Comparison of ENCODE assay signal across 9 mouse cellular contexts in the genomic region with DNA sequence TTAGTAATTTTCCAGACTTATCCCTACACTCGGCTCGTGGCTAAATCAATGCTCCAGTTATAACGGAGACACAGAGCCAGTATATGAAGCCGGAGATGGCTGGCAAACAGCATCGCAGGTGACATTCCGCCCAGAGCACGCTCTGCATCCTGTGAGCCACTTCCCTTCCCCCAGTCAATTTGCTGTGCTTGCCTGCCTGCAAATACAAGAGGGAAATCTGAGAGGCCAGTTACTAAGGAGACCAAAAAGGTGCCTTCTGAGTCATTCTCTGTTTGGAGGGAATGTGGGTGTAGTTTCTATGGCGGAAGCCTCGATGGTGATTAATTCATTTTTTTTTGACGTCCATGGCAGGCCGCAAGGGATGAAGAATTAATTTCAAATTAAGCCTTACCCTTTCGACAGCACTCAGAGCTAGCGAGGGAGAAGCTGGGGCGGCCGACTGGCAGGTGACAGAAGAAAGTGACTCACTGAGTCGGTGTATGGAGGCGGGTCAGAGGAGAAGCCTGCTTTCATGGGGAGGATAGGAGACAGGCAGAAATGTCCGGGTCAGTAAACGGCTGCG.
DNase-seq lines count a peak whose midpoint lies in the region; ATAC-seq and TF ChIP-seq lines count a peak whose summit lies in the region.
"Had no signal": no experiment of that assay in that cellular context is flagged by ENCODE, and none has a peak within 500 bp of the region (broad histone marks: within the 10 kb centered on the region; RNA-seq: fewer than 3 reads in every experiment).

No protein-coding gene starts in this region.

- no peak overlapping the region for H3K27ac ChIP-seq in testis, adult 2 months (ENCODE audit: control insufficient read depth, insufficient read depth, low read depth, low read length)
- H3K27ac ChIP-seq in forebrain, embryonic 13.5 days, result no peak overlapping the region
- H3K27ac ChIP-seq in gastrocnemius, adult 2 months, result no peak overlapping the region

- TF ChIP-seq CTCF in testis, adult 2 months (IDR thresholded peaks at IDR 0.05; ENCODE audit: control insufficient read depth, insufficient read depth, insufficient replicate concordance, low read depth, low read length), result no peak
- no peak for TF ChIP-seq CTCF in gastrocnemius, adult 2 months (IDR thresholded peaks at IDR 0.05)

- DNase-seq in adrenal gland, adult (ENCODE audit: inconsistent age in 2 of 2, low spot score in 1 of 2), result peak; percentile 60 to 83
- DNase-seq in adrenal gland, postnatal 4 days (ENCODE audit: low spot score in 2 of 2), result no peak
- DNase-seq in testis, postnatal 14 days (ENCODE audit: low spot score), result no peak
- DNase-seq in layer of hippocampus, postnatal 36 days, result peak; percentile 23 to 28
- DNase-seq in retina, postnatal 1 day, result peak; percentile 53
- no peak for DNase-seq in gastrocnemius, adult 2 months

- no peak overlapping the region for H3K9ac ChIP-seq in forebrain, embryonic 13.5 days

- H3K9me3 ChIP-seq in forebrain, embryonic 13.5 days (replicated peaks), result no peaks in the 10 kb centered on the region

- ATAC-seq in forebrain, embryonic 13.5 days, result peak; percentile 51; the same call in 1 of the 2 replicates

- no peaks in the 10 kb centered on the region for H3K27me3 ChIP-seq in testis, adult 2 months (ENCODE audit: control insufficient read depth, insufficient read depth, low read length)
- H3K27me3 ChIP-seq in forebrain, embryonic 13.5 days, result no peaks in the 10 kb centered on the region

- no peaks in the 10 kb centered on the region for H3K36me3 ChIP-seq in testis, adult 2 months (ENCODE audit: control insufficient read depth, insufficient read depth, low read length)
- no peaks in the 10 kb centered on the region for H3K36me3 ChIP-seq in forebrain, embryonic 13.5 days (ENCODE audit: poor library complexity, severe bottlenecking)

- WGBS in forebrain, embryonic 13.5 days, result 48% methylated on average over 20 of the region's 20 CpGs

- peak overlapping the region; percentile 38 for H3K4me3 ChIP-seq in testis, adult 2 months (ENCODE audit: control insufficient read depth, low read depth, low read length)
- no peak overlapping the region for H3K4me3 ChIP-seq in forebrain, embryonic 13.5 days
- H3K4me3 ChIP-seq in gastrocnemius, adult 2 months, result no peak overlapping the region
- H3K4me3 ChIP-seq: erythroblast, embryonic 14.5 days had no signal

- no peak for TF ChIP-seq POLR2A in testis, adult 2 months (IDR thresholded peaks at IDR 0.05; ENCODE audit: control insufficient read depth, low read depth, low read length)

- H3K4me1 ChIP-seq in testis, adult 2 months (ENCODE audit: control insufficient read depth, insufficient read depth, low read length), result peaks cover 3% of the 10 kb centered on the region
- H3K4me1 ChIP-seq in forebrain, embryonic 13.5 days, result 0 out of 2 replicates have a peak, but pooled peaks cover 5% of the 10 kb centered on the region

- intact Hi-C loops in gastrocnemius, adult 2 months (cut with DNase I), result no loop called here

- peak overlapping the region; percentile 15 for H3K4me2 ChIP-seq in forebrain, embryonic 13.5 days

Comparison
In these comparisons a context has a peak if more than half of its experiments do, and no peak if none do; other contexts are left out.
1. DNase-seq: peak in adrenal gland, adult (2 of 2), layer of hippocampus, postnatal 36 days (2 of 2) and retina, postnatal 1 day (single experiment); none in adrenal gland, postnatal 4 days (0 of 2), testis, postnatal 14 days (single experiment) and gastrocnemius, adult 2 months (single experiment).